Mouse (Mus musculus) hindbrain, embryonic 15.5 days (tissue): ENCODE measurements at regions not wholly inside any gene's neighbourhood (a gene's known extent, or its start where the extent isn't known, plus 50 kb on each side); places are given as distances from the start of the nearest gene placed in this dataset.

Experiments used
- ATAC-seq: fragments of 200-750 bp; cut with Nextera tagmentation; 2 replicates; pipeline ENCODE4 v1.8.0; 2017; ENCODE audit warnings: low read depth, moderate number of reproducible peaks, moderate TSS enrichment; ENCODE audit not compliant: low FRiP score
- H3K27ac ChIP-seq: fragments of 300-500 bp; sonication (generic); replicated peaks from 2 replicates; pipeline ENCODE4 v1.5.1; 2015; ENCODE audit warnings: mild to moderate bottlenecking, inconsistent platforms
- H3K27me3 ChIP-seq: fragments of 300-500 bp; sonication (generic); 2 replicates; pipeline ENCODE4 v1.6.1; 2015; ENCODE audit warnings: control low read depth, inconsistent platforms
- H3K36me3 ChIP-seq: fragments of 300-500 bp; sonication (generic); 2 replicates; pipeline ENCODE4 v1.6.1; 2015; ENCODE audit warnings: control low read depth, inconsistent platforms
- H3K4me1 ChIP-seq: fragments of 300-500 bp; sonication (generic); replicated peaks from 2 replicates; pipeline ENCODE4 v1.6.1; 2015; ENCODE audit warnings: control low read depth, inconsistent platforms
- H3K4me2 ChIP-seq: fragments of 300-500 bp; sonication (generic); 2 replicates; pipeline ENCODE4 v1.6.1; 2015; ENCODE audit warnings: moderate library complexity, mild to moderate bottlenecking, inconsistent platforms
- H3K4me3 ChIP-seq: fragments of 300-500 bp; sonication (generic); 2 replicates; pipeline ENCODE4 v1.5.1; 2015; ENCODE audit warnings: mild to moderate bottlenecking, inconsistent platforms
- H3K9ac ChIP-seq: fragments of 300-500 bp; sonication (generic); 2 replicates; pipeline ENCODE4 v1.6.1; 2015; ENCODE audit warnings: inconsistent platforms
- H3K9me3 ChIP-seq: fragments of 300-500 bp; sonication (generic); 2 replicates; pipeline ENCODE4 v1.6.1; 2016; ENCODE audit warnings: control low read depth, inconsistent platforms
- WGBS: fragments of 180-500 bp; shearing (Covaris S2); methylation state at CpG from one replicate; pipeline ENCODE4 v1.1.7; 2015; 5-methylcytosine and 5-hydroxymethylcytosine counted together

- no peak overlapping the region for H3K4me3 ChIP-seq
- no peaks in the 10 kb centered on the region for H3K4me1 ChIP-seq
- no peak overlapping the region for H3K9ac ChIP-seq
- H3K4me2 ChIP-seq: no peak overlapping the region
- H3K27me3 ChIP-seq: no peaks in the 10 kb centered on the region
- ATAC-seq: no peak
- WGBS: 67% methylated on average over 3 of the region's 3 CpGs
- no peak overlapping the region for H3K27ac ChIP-seq
- H3K9me3 ChIP-seq: no peaks in the 10 kb centered on the region
- no peaks in the 10 kb centered on the region for H3K36me3 ChIP-seq
These were observed 119.5 kb upstream of the Hcn1 start for GRCm38 (mm10) chr13:117482624-117483023.

- ATAC-seq: no peak
- H3K27me3 ChIP-seq: no peaks in the 10 kb centered on the region
- 91% methylated on average over 4 of the region's 4 CpGs for WGBS
- no peak overlapping the region for H3K4me3 ChIP-seq
- no peak overlapping the region for H3K27ac ChIP-seq
- H3K9ac ChIP-seq: no peak overlapping the region
- H3K4me1 ChIP-seq: no peaks in the 10 kb centered on the region
- no peak overlapping the region for H3K4me2 ChIP-seq
- H3K9me3 ChIP-seq: no peaks in the 10 kb centered on the region
- H3K36me3 ChIP-seq: no peaks in the 10 kb centered on the region
These were observed 93.4 kb upstream of the Hcn1 start for GRCm38 (mm10) chr13:117508746-117509145.

GRCm38 (mm10) chr13:117550108-117550507, 52.0 kb upstream of the Hcn1 start:
- H3K27me3 ChIP-seq: no peaks in the 10 kb centered on the region
- peak; percentile 82 for ATAC-seq
- H3K27ac ChIP-seq: no peak overlapping the region
- no peak overlapping the region for H3K4me2 ChIP-seq
- H3K9ac ChIP-seq: no peak overlapping the region
- 33% methylated on average over 3 of the region's 3 CpGs for WGBS
- H3K4me1 ChIP-seq: no peaks in the 10 kb centered on the region
- no peaks in the 10 kb centered on the region for H3K36me3 ChIP-seq
- H3K9me3 ChIP-seq: no peaks in the 10 kb centered on the region
- no peak overlapping the region for H3K4me3 ChIP-seq
